Mouse (Mus musculus) frontal cortex, adult 2 months (tissue): ENCODE measurements around the gene Gm49027. TPM values are rescaled to one million over a fixed set of nuclear protein-coding genes. Genes with fewer than 3 reads are reported as not detected.
"Not testable (repeated sequence)": the region's sequence is repeated elsewhere in the genome, so short reads cannot be mapped to it uniquely, and the experiment has no call there.

Source experiments
- DNase-seq, 2 experiments: peaks; one replicate each; pipeline ENCODE4 v3.0.0; 2022; ENCODE audit warnings: low spot score in 1 of 2; ENCODE audit errors: extremely low spot score in 1 of 2
- polyA plus RNA-seq: library from polyadenylated mRNA; depleted of rRNA; stranded (reverse); fragments of >200 nt; gene quantifications from 2 replicates; pipeline ENCODE4 v1.2.3, GENCODE M21; 2012; rRNA removed

The Gm49027 gene
- 9.7 and 13.0 TPM in 2 replicates for polyA plus RNA-seq

GRCm38 (mm10) chr5:123525281-123525680, at the start of gene Gm49027:
TSS of gene Gm49027 (minus strand) at chr5:123525488.
- DNase-seq, result no peak

- DNase-seq, result no peak
Measured at GRCm38 (mm10) chr5:123573362-123573761, 48.1 kb upstream of the Gm49027 start.

- peak; percentile 95 to 99 for DNase-seq
Measured at GRCm38 (mm10) chr5:123572357-123573186, 47.3 kb upstream of the Gm49027 start, which contains the start of gene Vps33a. TSS of gene Vps33a (minus strand) at chr5:123573038.

GRCm38 (mm10) chr5:123561128-123561527, 35.8 kb upstream of the Gm49027 start:
- DNase-seq, result peak in 1 of 2 experiments; percentile 30

GRCm38 (mm10) chr5:123559588-123559987, 34.3 kb upstream of the Gm49027 start:
- DNase-seq, result peak in 1 of 2 experiments; percentile 25

GRCm38 (mm10) chr5:123556451-123556850, 31.2 kb upstream of the Gm49027 start:
- peak in 1 of 2 experiments; percentile 54 for DNase-seq

GRCm38 (mm10) chr5:123555693-123556092, 30.4 kb upstream of the Gm49027 start:
- no peak for DNase-seq

GRCm38 (mm10) chr5:123533801-123534200, 8.5 kb upstream of the Gm49027 start:
- no peak for DNase-seq

- DNase-seq, result peak in 1 of 2 experiments; percentile 0
Measured at GRCm38 (mm10) chr5:123530056-123530455, 4.8 kb upstream of the Gm49027 start.

GRCm38 (mm10) chr5:123528641-123529040, 3.4 kb upstream of the Gm49027 start:
- DNase-seq, result peak in 1 of 2 experiments; percentile 4

- no peak for DNase-seq
Measured at GRCm38 (mm10) chr5:123525916-123526495, 718 bp upstream of the Gm49027 start.

- DNase-seq, result no peak
Measured at GRCm38 (mm10) chr5:123524393-123524750, 916 bp downstream of the Gm49027 start.

- peak; percentile 95 to 98 for DNase-seq
Measured at GRCm38 (mm10) chr5:123523692-123524392, 1.4 kb downstream of the Gm49027 start, which contains the start of gene Diablo. TSS of gene Diablo (minus strand) at chr5:123524176.

GRCm38 (mm10) chr5:123522166-123522565, 3.1 kb downstream of the Gm49027 start:
- no peak for DNase-seq

GRCm38 (mm10) chr5:123521621-123522020, 3.7 kb downstream of the Gm49027 start:
- no peak for DNase-seq

GRCm38 (mm10) chr5:123520666-123521065, 4.6 kb downstream of the Gm49027 start:
- no peak for DNase-seq

- no peak for DNase-seq
Measured at GRCm38 (mm10) chr5:123514871-123515270, 10.4 kb downstream of the Gm49027 start.

GRCm38 (mm10) chr5:123512102-123512501, 13.2 kb downstream of the Gm49027 start:
- DNase-seq, result no peak

- DNase-seq, result not testable (repeated sequence)
Measured at GRCm38 (mm10) chr5:123511426-123511825, 13.9 kb downstream of the Gm49027 start.

- no peak for DNase-seq
Measured at GRCm38 (mm10) chr5:123510160-123510559, 15.1 kb downstream of the Gm49027 start, which contains the start of gene B3gnt4. TSS of gene B3gnt4 (plus strand) at chr5:123510460.

- DNase-seq, result no peak
Measured at GRCm38 (mm10) chr5:123508921-123509320, 16.4 kb downstream of the Gm49027 start.
